In the genomic region with DNA sequence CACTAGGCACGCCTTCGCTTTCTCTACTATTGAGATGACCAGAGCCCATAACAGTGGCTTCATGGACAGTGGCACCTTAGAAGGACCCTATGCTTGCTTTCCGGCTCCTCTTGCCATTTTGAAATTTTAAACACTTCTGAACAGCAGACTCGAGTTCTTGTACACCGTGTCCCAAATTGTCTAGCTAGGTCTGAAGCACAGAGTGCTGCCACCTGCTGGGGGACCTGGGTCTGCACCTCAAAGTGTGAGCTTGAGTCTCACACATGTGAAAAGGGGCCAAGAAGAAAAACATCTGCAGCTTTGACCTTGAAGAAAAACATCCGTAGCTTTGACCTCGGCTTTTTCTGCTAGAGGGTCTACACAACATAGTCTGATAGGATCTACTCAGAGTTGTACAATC, we compare ENCODE assay signal across 8 mouse cellular contexts. TPM values are rescaled to one million over a fixed set of nuclear protein-coding genes. Genes with fewer than 3 reads are reported as not detected.
DNase-seq lines count a peak whose midpoint lies in the region; ATAC-seq lines count a peak whose summit lies in the region.

No protein-coding gene starts in this region.

- no peak overlapping the region for H3K4me3 ChIP-seq in hindbrain, embryonic 10.5 days
- H3K4me3 ChIP-seq in hindbrain, embryonic 16.5 days (ENCODE audit: low read length) = no peak overlapping the region
- H3K4me3 ChIP-seq in forebrain, embryonic 14.5 days (ENCODE audit: low read depth, low read length) = no peak overlapping the region

- H3K9me3 ChIP-seq in hindbrain, embryonic 10.5 days = no peaks in the 10 kb centered on the region
- H3K9me3 ChIP-seq in hindbrain, embryonic 16.5 days (ENCODE audit: control insufficient read depth, low read length) = no peaks in the 10 kb centered on the region
- no peaks in the 10 kb centered on the region for H3K9me3 ChIP-seq in forebrain, embryonic 14.5 days (replicated peaks; ENCODE audit: control insufficient read depth, low read length)

- no peak overlapping the region for H3K9ac ChIP-seq in hindbrain, embryonic 16.5 days (ENCODE audit: low read depth, low read length)
- H3K9ac ChIP-seq in forebrain, embryonic 14.5 days (ENCODE audit: low read length) = no peak overlapping the region

- peaks cover 37% of the 10 kb centered on the region for H3K36me3 ChIP-seq in hindbrain, embryonic 10.5 days
- 0 out of 2 replicates have a peak, but pooled peaks cover 10% of the 10 kb centered on the region for H3K36me3 ChIP-seq in hindbrain, embryonic 16.5 days (ENCODE audit: control insufficient read depth, insufficient read depth, low read length)
- H3K36me3 ChIP-seq in forebrain, embryonic 14.5 days (ENCODE audit: control insufficient read depth, insufficient read depth, low read length) = peaks cover 33% of the 10 kb centered on the region

- 68% methylated on average over 7 of the region's 7 CpGs for WGBS in hindbrain, embryonic 10.5 days
- WGBS in hindbrain, embryonic 16.5 days = 58% methylated on average over 7 of the region's 7 CpGs
- WGBS in forebrain, embryonic 14.5 days = 63% methylated on average over 7 of the region's 7 CpGs

- H3K27ac ChIP-seq in hindbrain, embryonic 10.5 days = no peak overlapping the region
- no peak overlapping the region for H3K27ac ChIP-seq in hindbrain, embryonic 16.5 days (ENCODE audit: low read depth, low read length)
- H3K27ac ChIP-seq in forebrain, embryonic 14.5 days (ENCODE audit: low read depth, low read length) = no peak overlapping the region

- H3K27me3 ChIP-seq in hindbrain, embryonic 10.5 days (ENCODE audit: insufficient read depth, poor library complexity, severe bottlenecking) = peaks cover 8% of the 10 kb centered on the region
- no peaks in the 10 kb centered on the region for H3K27me3 ChIP-seq in hindbrain, embryonic 16.5 days (replicated peaks; ENCODE audit: control insufficient read depth, insufficient read depth, low read length)
- H3K27me3 ChIP-seq in forebrain, embryonic 14.5 days (replicated peaks; ENCODE audit: control insufficient read depth, insufficient read depth, low read length) = no peaks in the 10 kb centered on the region

- peak; percentile 64 for DNase-seq in hindbrain, embryonic 10.5 days (ENCODE audit: low spot score)
- peak; percentile 81 for DNase-seq in brain, adult 2 months (ENCODE audit: low read depth, low spot score)
- DNase-seq in forebrain, embryonic 14.5 days (ENCODE audit: low spot score) = peak; percentile 67
- DNase-seq in kidney, postnatal 4 days = peak; percentile 83 to 84
- DNase-seq in lung, postnatal 25 days (ENCODE audit: low spot score) = peak; percentile 69
- peak; percentile 67 to 86 for DNase-seq in spleen, postnatal 4 days (ENCODE audit: low spot score in 2 of 2)

- H3K4me2 ChIP-seq in hindbrain, embryonic 16.5 days (ENCODE audit: low read length) = no peak overlapping the region
- no peak overlapping the region for H3K4me2 ChIP-seq in forebrain, embryonic 14.5 days (ENCODE audit: low read length)

- peaks cover 7% of the 10 kb centered on the region; the same call in 1 of the 2 replicates for H3K4me1 ChIP-seq in hindbrain, embryonic 10.5 days (replicated peaks)
- no peaks in the 10 kb centered on the region for H3K4me1 ChIP-seq in hindbrain, embryonic 16.5 days (ENCODE audit: control insufficient read depth, insufficient read depth, low read depth, low read length)
- H3K4me1 ChIP-seq in forebrain, embryonic 14.5 days (ENCODE audit: control insufficient read depth, insufficient read depth, low read length) = no peaks in the 10 kb centered on the region

- ATAC-seq in hindbrain, embryonic 16.5 days = no peak
- ATAC-seq in CD4-positive, CD25-positive, alpha-beta regulatory T cell, adult 4 months = peak; percentile 76
- peak; percentile 33; the same call in 1 of the 2 replicates for ATAC-seq in forebrain, embryonic 14.5 days

RNA-seq across cellular contexts. Expression of a gene that starts 13.1 kb away (rescaled TPM):
- polyA plus RNA-seq in hindbrain, embryonic 10.5 days (2016; fragmentation: Nextera tagmentation; extraction: Ambion mirVana) = 8.1 and 10.2 TPM in 2 replicates
- polyA plus RNA-seq in hindbrain, embryonic 16.5 days (2015; fragmentation: Nextera tagmentation; extraction: Ambion mirVana) = 6.5 and 9.8 TPM in 2 replicates
- not detected for polyA plus RNA-seq in CD4-positive, CD25-positive, alpha-beta regulatory T cell, adult 4 months (2017; shearing (Covaris generic))
- polyA plus RNA-seq in forebrain, embryonic 14.5 days (2014; fragmentation: Nextera tagmentation; extraction: Ambion mirVana) = 10.5 and 10.8 TPM in 2 replicates

RNA-seq across cellular contexts. Expression of a gene that starts 27.0 kb away (rescaled TPM):
- 18.5 and 22.2 TPM in 2 replicates for polyA plus RNA-seq in hindbrain, embryonic 10.5 days (2016; fragmentation: Nextera tagmentation; extraction: Ambion mirVana)
- polyA plus RNA-seq in hindbrain, embryonic 16.5 days (2015; fragmentation: Nextera tagmentation; extraction: Ambion mirVana) = 26.9 and 29.5 TPM in 2 replicates
- 10 to 100 TPM in 1 of 2 experiments, 1 to 10 TPM in 1; 9.3 to 17.1 TPM for polyA plus RNA-seq in CD4-positive, CD25-positive, alpha-beta regulatory T cell, adult 4 months (2017; shearing (Covaris generic))
- 10.1 and 11.3 TPM in 2 replicates for polyA plus RNA-seq in forebrain, embryonic 14.5 days (2014; fragmentation: Nextera tagmentation; extraction: Ambion mirVana)
